Mouse (Mus musculus): ENCODE data around the gene Ryk.

DNA sequence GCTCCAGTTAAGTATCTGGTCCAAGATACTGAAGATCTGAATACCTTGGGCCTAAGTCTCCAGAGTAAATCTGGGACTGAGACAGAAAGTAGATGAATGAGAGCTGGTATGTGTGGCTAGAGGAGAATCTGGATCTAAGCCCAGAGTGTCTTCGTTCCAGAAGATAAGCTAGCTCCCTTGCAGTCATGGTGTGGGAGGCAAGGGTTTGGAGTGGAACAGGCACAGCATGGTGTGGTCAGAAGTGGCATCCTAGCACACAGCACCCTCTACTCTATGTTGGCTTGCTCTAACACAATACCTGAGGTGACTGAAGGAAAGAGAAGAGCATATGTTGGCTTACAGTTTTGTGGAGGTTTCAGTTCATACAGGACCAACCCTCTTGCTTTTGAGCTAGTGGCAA lies 79.9 kb downstream of the Ryk start:
- TF ChIP-seq EP300 (IDR thresholded peaks at IDR 0.05; ENCODE audit: low read depth): no peak
- no peak for TF ChIP-seq CTCF (IDR thresholded peaks at IDR 0.05; ENCODE audit: low read depth)

Data from heart, postnatal 0 days (tissue).